Mouse (Mus musculus) ES-E14 (cell line): ENCODE measurements at regions not wholly inside any gene's neighbourhood (a gene's known extent, or its start where the extent isn't known, plus 50 kb on each side); places are given as distances from the start of the nearest gene placed in this dataset.
"Not testable (repeated sequence)": the region's sequence is repeated elsewhere in the genome, so short reads cannot be mapped to it uniquely, and the experiment has no call there.

Experiments
- DNase-seq: peaks from one replicate; pipeline ENCODE4 v3.0.0-alpha.2; 2013; ENCODE audit warnings: low read depth, low spot score
- H3K27ac ChIP-seq: 2 replicates; pipeline ENCODE4 v1.5.1; 2012; ENCODE audit warnings: low read depth, mild to moderate bottlenecking, low read length, moderate library complexity, mixed read lengths; ENCODE audit not compliant: poor library complexity, insufficient read depth, severe bottlenecking
- H3K36me3 ChIP-seq: 2 replicates; pipeline ENCODE4 v1.6.1; 2012; ENCODE audit warnings: mild to moderate bottlenecking, low read length, moderate library complexity, mixed read lengths; ENCODE audit not compliant: control insufficient read depth, poor library complexity, insufficient read depth, severe bottlenecking
- H3K4me1 ChIP-seq, 2 experiments: fragments of 150-350 bp in 1 of 2; sonication (generic) in 1 of 2; 2 replicates each; pipeline ENCODE4 v1.6.1; 2012; ENCODE audit warnings: low read length in 2 of 2, mild to moderate bottlenecking in 1 of 2, mixed read lengths in 1 of 2; ENCODE audit not compliant: control insufficient read depth in 2 of 2, insufficient read depth in 2 of 2, poor library complexity in 1 of 2
- H3K4me3 ChIP-seq, 2 experiments: fragments of 150-350 bp in 1 of 2; sonication (generic) in 1 of 2; 2 replicates each; pipeline ENCODE4 v1.5.1; 2012; ENCODE audit warnings: low read length in 2 of 2, low read depth in 1 of 2, mild to moderate bottlenecking in 1 of 2, mixed read lengths in 1 of 2; ENCODE audit not compliant: insufficient read depth in 1 of 2, poor library complexity in 1 of 2, severe bottlenecking in 1 of 2
- H3K9ac ChIP-seq: 2 replicates; pipeline ENCODE4 v1.6.1; 2012; ENCODE audit warnings: low read depth, mild to moderate bottlenecking, low read length, mixed read lengths; ENCODE audit not compliant: poor library complexity, insufficient read depth, severe bottlenecking
- H3K9me3 ChIP-seq: fragments of 150-350 bp; sonication (generic); 2 replicates; pipeline ENCODE4 v1.6.1; 2012; ENCODE audit warnings: low read depth, mild to moderate bottlenecking, low read length; ENCODE audit not compliant: control insufficient read depth, insufficient read depth
- CHD2 ChIP-seq: IDR thresholded peaks from 2 replicates; pipeline ENCODE4 v1.6.1; 2014; ENCODE audit warnings: mild to moderate bottlenecking, low read depth, low read length, inconsistent platforms
- HCFC1 ChIP-seq: IDR thresholded peaks from 2 replicates; pipeline ENCODE4 v1.6.1; 2012; ENCODE audit warnings: low read length, inconsistent platforms, borderline replicate concordance; ENCODE audit not compliant: insufficient read depth
- MAFK ChIP-seq: IDR thresholded peaks from 2 replicates; pipeline ENCODE4 v1.6.1; 2014; ENCODE audit warnings: mild to moderate bottlenecking, low read depth, low read length, inconsistent platforms; ENCODE audit not compliant: insufficient read depth
- ZC3H11A ChIP-seq: IDR thresholded peaks from 2 replicates; pipeline ENCODE4 v1.6.1; 2012; ENCODE audit warnings: low read depth, mild to moderate bottlenecking, inconsistent platforms, low read length, borderline replicate concordance
- ZNF384 ChIP-seq: IDR thresholded peaks from 2 replicates; pipeline ENCODE4 v1.6.1; 2012; ENCODE audit warnings: low read depth, low read length, inconsistent platforms
- in situ Hi-C, 2 experiments: fragments of 600-800 bp; cut with MboI; formaldehyde crosslinking; loops; one replicate each; pipeline ENCODE4 v1.15.1; 2025; ENCODE audit warnings: low sequenced_read_pairs in 2 of 2, inconsistent platforms in 1 of 2; ENCODE audit not compliant: unreplicated experiment in 2 of 2

DNA sequence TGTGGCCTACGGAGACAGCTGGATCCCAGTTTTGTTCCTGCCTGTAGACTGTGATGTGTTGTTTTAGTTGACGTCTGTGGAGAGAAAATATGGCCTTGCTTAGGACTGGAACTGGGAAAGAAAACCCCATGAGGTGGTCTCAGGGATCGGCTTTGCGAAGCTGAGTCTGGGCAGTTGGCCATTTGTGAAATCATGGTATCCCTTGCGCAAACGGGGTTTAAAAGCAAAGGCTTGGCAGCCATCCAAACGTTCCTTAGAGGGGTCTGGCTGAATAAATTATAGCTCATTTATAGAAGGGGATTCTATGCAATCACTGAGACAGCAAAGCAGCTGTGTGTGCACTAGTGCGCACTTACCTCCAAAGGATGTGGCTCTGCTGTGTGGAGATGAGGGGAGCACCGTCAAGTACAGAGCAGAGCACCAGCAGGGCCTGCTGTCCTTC is 150.5 kb downstream of the Tcp10c start:
- in situ Hi-C loops, H3K4me3 ChIP-seq, H3K9me3 ChIP-seq, H3K9ac ChIP-seq, DNase-seq, H3K36me3 ChIP-seq, H3K27ac ChIP-seq, H3K4me1 ChIP-seq: not testable (repeated sequence)

DNA sequence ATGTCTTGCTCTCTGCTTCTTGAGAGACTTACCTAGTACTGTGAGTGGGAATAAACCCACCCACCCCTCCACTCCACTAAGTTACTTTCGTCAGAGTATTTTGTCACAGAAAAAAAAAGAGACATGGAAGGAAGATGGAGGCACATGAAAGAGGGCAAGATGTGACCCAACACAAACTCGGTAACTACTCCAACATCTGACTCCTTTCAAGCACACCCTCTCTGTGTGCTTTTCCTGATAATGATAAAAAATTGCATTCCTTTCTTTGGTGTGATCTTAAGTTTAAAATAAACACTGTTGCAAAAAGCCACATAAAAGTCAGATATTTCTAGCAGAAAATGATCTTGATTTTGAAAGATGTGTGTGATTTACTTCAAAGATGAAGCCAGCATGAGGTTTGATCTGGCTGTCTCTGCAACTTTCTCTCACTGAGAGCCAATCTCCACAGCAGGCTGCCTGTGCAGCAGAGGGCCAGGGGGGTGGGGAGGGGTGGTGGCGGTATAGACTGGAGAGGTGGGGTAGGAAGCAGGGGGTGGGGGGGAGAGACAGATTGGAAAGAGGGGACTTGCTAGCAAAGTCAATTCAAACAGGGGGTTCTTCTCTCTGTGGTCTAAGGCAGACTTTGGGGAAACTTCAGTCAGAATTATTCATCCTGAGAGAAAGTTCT is 153.2 kb downstream of the Tcp10c start:
- not testable (repeated sequence) for H3K9me3 ChIP-seq

DNA sequence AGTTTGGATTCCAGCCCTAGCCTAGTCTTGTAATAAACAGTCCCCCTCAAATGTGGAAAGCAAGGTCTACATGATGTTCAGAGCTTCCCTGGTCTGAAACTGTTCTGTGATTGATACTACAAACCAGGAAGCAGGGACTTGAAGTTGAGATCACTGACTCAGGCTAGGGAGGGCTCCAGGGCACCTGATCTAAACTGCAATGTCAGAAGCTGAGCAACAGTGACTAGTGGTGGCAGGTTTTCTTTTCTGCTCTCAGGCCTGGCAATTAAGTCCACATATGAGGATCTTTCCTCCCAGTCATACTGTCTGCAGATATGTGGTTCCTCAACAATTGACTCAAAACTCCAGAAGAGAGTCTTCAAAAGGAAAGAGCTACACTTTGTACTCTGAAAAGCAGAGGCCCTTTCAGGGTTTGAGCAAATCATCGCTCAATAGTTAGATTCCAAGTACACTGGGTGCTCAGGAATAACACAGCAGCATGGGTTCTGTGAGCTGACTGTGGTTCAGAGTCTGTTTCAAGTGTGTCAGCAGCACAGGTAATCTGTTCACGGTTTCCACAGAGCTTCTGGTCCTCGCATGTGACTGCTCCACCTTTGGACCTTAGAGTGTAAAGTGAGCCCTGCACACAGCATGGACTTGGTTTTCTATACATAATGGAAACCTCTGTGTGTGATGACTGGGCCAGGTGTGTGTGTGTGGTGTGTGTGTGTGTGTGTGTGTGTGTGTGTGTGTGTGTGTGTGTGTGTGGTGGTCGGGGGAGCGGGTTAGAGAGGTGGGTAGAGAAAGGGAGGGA is 165.2 kb downstream of the Tcp10c start:
- H3K36me3 ChIP-seq, H3K4me1 ChIP-seq, H3K4me3 ChIP-seq, in situ Hi-C loops, H3K9ac ChIP-seq, H3K9me3 ChIP-seq, DNase-seq, H3K27ac ChIP-seq: not testable (repeated sequence)

More for the DNA sequence above, 153.2 kb downstream of the Tcp10c start:
- H3K36me3 ChIP-seq, H3K4me3 ChIP-seq, DNase-seq, H3K27ac ChIP-seq, H3K9ac ChIP-seq, H3K4me1 ChIP-seq, in situ Hi-C loops: not testable (repeated sequence)

DNA sequence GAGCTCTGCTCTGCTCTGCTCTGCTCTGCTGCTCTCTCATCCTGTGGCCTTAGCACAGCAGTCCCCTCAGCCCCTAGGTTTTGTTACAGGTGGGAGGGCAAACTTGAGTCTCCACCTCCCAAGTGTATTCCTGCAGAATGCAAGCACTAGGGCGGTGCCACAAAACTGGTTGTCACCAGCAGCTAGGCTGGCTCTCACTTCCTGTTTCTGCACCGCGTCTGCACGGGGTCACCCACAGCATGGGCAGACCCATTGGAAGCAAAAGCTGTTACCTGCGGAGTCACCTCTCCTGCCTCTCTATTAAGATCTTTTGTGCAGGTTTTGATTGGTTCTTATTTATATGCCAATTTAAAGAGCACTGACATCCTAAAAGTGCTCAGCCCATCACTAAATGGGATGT is 178.2 kb downstream of the Tcp10c start:
- H3K36me3 ChIP-seq, in situ Hi-C loops, H3K9ac ChIP-seq, H3K27ac ChIP-seq, H3K9me3 ChIP-seq, H3K4me3 ChIP-seq, DNase-seq, H3K4me1 ChIP-seq: not testable (repeated sequence)

DNA sequence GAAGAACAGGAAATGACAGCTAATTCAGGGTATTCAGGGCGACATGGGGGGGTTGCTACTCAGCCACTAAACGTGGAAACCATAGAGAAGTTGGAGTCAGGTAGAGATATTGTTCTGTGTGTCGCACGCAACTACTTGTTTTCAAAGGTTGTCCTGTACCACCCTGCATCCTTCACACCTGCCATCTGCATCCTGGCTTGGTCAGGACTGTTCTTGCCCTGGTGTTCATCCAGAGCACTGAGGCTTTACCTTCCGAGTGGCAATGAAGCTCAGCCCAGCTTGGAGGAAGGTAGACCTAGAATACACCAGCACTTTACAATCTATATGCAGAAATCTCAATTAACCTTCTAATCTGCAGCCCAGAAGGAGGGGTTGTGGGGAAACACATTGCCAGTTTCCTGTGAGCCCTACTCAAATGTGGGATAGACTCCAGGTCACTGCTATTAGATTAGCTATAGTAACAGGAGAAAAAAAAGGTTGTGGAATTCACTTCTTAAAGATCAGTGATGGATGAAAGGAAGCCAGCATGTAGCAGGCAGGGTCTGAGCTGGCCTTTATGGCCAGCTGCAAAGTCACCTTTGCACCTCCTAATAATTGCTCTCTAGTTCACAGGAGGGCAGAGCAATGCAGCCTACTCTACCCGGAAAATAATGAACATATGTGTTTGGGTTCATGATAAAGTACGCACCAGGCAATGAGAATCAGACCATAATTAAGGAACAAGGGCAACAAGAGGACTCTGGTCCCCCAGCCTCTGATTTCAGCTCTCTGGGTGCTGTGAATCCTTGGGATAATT is 186.3 kb downstream of the Tcp10c start:
- Histone ChIP-seq H3K4me3 (no peak overlapping the region), H3K9ac (no peak overlapping the region), H3K9me3 (0 out of 2 replicates have a peak, but pooled peaks cover 3% of the 10 kb centered on the region), H3K36me3 (no peaks in the 10 kb centered on the region), H3K27ac (no peak overlapping the region), H3K4me1 (no peaks in the 10 kb centered on the region)
- no peak for TF ChIP-seq CHD2
- no peak for TF ChIP-seq HCFC1
- TF ChIP-seq ZC3H11A = no peak
- no peak for TF ChIP-seq MAFK
- no peak for TF ChIP-seq ZNF384
- no peak for DNase-seq
- in situ Hi-C loops = no loop called here
